Mouse (Mus musculus): Measurements from ENCODE around the gene Fggy. TPM values are rescaled to one million over a fixed set of nuclear protein-coding genes. Genes with fewer than 3 reads are reported as not detected.

Fggy gene
- total RNA-seq, 1 experiment, result 8.2 TPM

GRCm38 (mm10) chr4:95953328-95953727 lies 396.0 kb downstream of the Fggy start:
- H3K9me3 ChIP-seq (ENCODE audit: control insufficient read depth, insufficient read depth, low read depth, low read length), result no peaks in the 10 kb centered on the region
- H3K36me3 ChIP-seq (ENCODE audit: control insufficient read depth, insufficient read depth, low read length, poor library complexity, severe bottlenecking), result no peaks in the 10 kb centered on the region
- no peaks in the 10 kb centered on the region for H3K4me1 ChIP-seq (ENCODE audit: control insufficient read depth in 2 of 2, insufficient read depth in 2 of 2, low read length in 2 of 2, poor library complexity in 1 of 2)
- H3K27ac ChIP-seq (ENCODE audit: insufficient read depth, low read depth, low read length, poor library complexity, severe bottlenecking), result no peak overlapping the region
- no peak overlapping the region for H3K9ac ChIP-seq (ENCODE audit: insufficient read depth, low read depth, low read length, poor library complexity, severe bottlenecking)
- no peak overlapping the region for H3K4me3 ChIP-seq (ENCODE audit: insufficient read depth in 1 of 2, low read depth in 1 of 2, low read length in 2 of 2, poor library complexity in 1 of 2, severe bottlenecking in 1 of 2)
- DNase-seq (ENCODE audit: low read depth, low spot score), result no peak
- in situ Hi-C loops (cut with MboI; ENCODE audit: low sequenced_read_pairs in 2 of 2, unreplicated experiment in 2 of 2), result no loop called here
- TF ChIP-seq MAFK (IDR thresholded peaks at IDR 0.05; ENCODE audit: insufficient read depth, low read depth, low read length) (no peak), ZC3H11A (IDR thresholded peaks at IDR 0.05; ENCODE audit: borderline replicate concordance, low read depth, low read length) (no peak), CHD2 (IDR thresholded peaks at IDR 0.05; ENCODE audit: low read depth, low read length) (no peak), ZNF384 (IDR thresholded peaks at IDR 0.05; ENCODE audit: low read depth, low read length) (no peak)

GRCm38 (mm10) chr4:95966928-95967724 lies 409.8 kb downstream of the Fggy start, which contains the start of gene Hook1:
Gene Hook1, plus strand, starts transcription at chr4:95967240.
- Histone ChIP-seq H3K4me1 (ENCODE audit: control insufficient read depth in 2 of 2, insufficient read depth in 2 of 2, low read length in 2 of 2, poor library complexity in 1 of 2) (0 out of 4 replicates have a peak, but pooled peaks cover 0 to 2% of the 10 kb centered on the region in 2 experiments), H3K9ac (ENCODE audit: insufficient read depth, low read depth, low read length, poor library complexity, severe bottlenecking) (peak within 1 kb of the TSS; percentile 85), H3K27ac (ENCODE audit: insufficient read depth, low read depth, low read length, poor library complexity, severe bottlenecking) (no peak within 1 kb of the TSS; the same call in 1 of the 2 replicates), H3K4me3 (ENCODE audit: insufficient read depth in 1 of 2, low read depth in 1 of 2, low read length in 2 of 2, poor library complexity in 1 of 2, severe bottlenecking in 1 of 2) (peak within 1 kb of the TSS; percentile 79 to 93), H3K36me3 (ENCODE audit: control insufficient read depth, insufficient read depth, low read length, poor library complexity, severe bottlenecking) (no peaks in the 10 kb centered on the region), H3K9me3 (ENCODE audit: control insufficient read depth, insufficient read depth, low read depth, low read length) (no peaks in the 10 kb centered on the region)
- peak; percentile 92 for DNase-seq (ENCODE audit: low read depth, low spot score)
- in situ Hi-C loops (cut with MboI; ENCODE audit: low sequenced_read_pairs in 2 of 2, unreplicated experiment in 2 of 2), result no loop called here
- no peak; the same call in 1 of the 2 replicates for TF ChIP-seq CHD2 (IDR thresholded peaks at IDR 0.05; ENCODE audit: low read depth, low read length)
- TF ChIP-seq HCFC1 (IDR thresholded peaks at IDR 0.05; ENCODE audit: borderline replicate concordance, insufficient read depth, low read length), result 0 out of 2 replicates have a peak, but pooled peaks have one; percentile 22

Data from ES-E14 (cell line).